Mouse (Mus musculus) neural tube, embryonic 13.5 days (tissue): ENCODE data around the gene Slc44a1. TPM values are rescaled to one million over a fixed set of nuclear protein-coding genes. Genes with fewer than 3 reads are reported as not detected.
A peak's percentile ranks its signal among the peaks of the same experiment; 100 is the strongest.

ENCODE experiments used
- ATAC-seq: fragments of 200-750 bp; cut with Nextera tagmentation; 2 replicates; pipeline ENCODE4 v1.8.0; 2017; ENCODE audit warnings: low read depth, mild to moderate bottlenecking, moderate TSS enrichment, moderate library complexity
- H3K27ac ChIP-seq: fragments of 300-500 bp; sonication (generic); replicated peaks from 2 replicates; pipeline ENCODE4 v1.5.1; 2015; ENCODE audit warnings: moderate library complexity, mild to moderate bottlenecking, inconsistent platforms
- H3K27me3 ChIP-seq: fragments of 300-500 bp; sonication (generic); 2 replicates; pipeline ENCODE4 v1.6.1; 2015; ENCODE audit warnings: mild to moderate bottlenecking, inconsistent platforms
- H3K36me3 ChIP-seq: fragments of 300-500 bp; sonication (generic); 2 replicates; pipeline ENCODE4 v1.6.1; 2015; ENCODE audit warnings: mild to moderate bottlenecking, inconsistent platforms
- H3K4me1 ChIP-seq: fragments of 300-500 bp; sonication (generic); replicated peaks from 2 replicates; pipeline ENCODE4 v1.6.1; 2015; ENCODE audit warnings: inconsistent platforms
- H3K4me2 ChIP-seq: fragments of 300-500 bp; sonication (generic); 2 replicates; pipeline ENCODE4 v1.6.1; 2015; ENCODE audit warnings: inconsistent platforms, mild to moderate bottlenecking, moderate library complexity
- H3K4me3 ChIP-seq: fragments of 300-500 bp; sonication (generic); 2 replicates; pipeline ENCODE4 v1.5.1; 2015; ENCODE audit warnings: mild to moderate bottlenecking, inconsistent platforms
- H3K9ac ChIP-seq: fragments of 300-500 bp; sonication (generic); 2 replicates; pipeline ENCODE4 v1.6.1; 2015; ENCODE audit warnings: moderate library complexity, mild to moderate bottlenecking, inconsistent platforms
- H3K9me3 ChIP-seq: fragments of 300-500 bp; sonication (generic); 2 replicates; pipeline ENCODE4 v1.6.1; 2016; ENCODE audit warnings: inconsistent platforms
- WGBS: fragments of 180-500 bp; shearing (Covaris S2); methylation state at CpG from one replicate; pipeline ENCODE4 v1.1.7; 2015; 5-methylcytosine and 5-hydroxymethylcytosine counted together
- polyA plus RNA-seq: library from polyadenylated mRNA; unstranded; fragments of >200 nt; fragmentation: Nextera tagmentation; extraction: Ambion mirVana; gene quantifications from 2 replicates; pipeline ENCODE4 v1.2.1, GENCODE M21; 2015

Gene Slc44a1
- polyA plus RNA-seq, 1 experiment from 2014 or later = 11.9 TPM

DNA sequence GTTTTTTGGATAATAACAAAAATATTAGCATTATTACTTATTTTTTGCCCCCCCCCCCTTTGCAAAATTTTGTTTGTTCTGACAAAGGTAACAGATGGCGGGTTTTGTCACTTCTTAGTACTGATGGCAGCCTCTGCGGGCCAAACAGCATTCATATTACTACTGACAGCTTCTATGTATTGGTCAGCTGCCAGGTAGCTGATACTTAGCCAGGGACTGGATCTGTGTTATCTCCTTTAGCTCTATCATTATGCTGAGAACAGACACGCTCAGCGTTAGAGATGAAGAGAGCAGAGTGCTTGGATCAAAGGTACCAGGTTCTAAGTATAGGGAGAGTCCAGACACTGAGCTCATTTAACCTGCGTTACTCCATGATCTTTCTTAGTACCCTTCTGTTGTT lies 48.6 kb downstream of the Slc44a1 start:
- WGBS = 92% methylated on average over 5 of the region's 5 CpGs
- no peaks in the 10 kb centered on the region for H3K36me3 ChIP-seq
- H3K9ac ChIP-seq = no peak overlapping the region
- peaks cover 8% of the 10 kb centered on the region; the same call in 1 of the 2 replicates for H3K4me1 ChIP-seq
- no peak for ATAC-seq
- H3K27ac ChIP-seq = no peak overlapping the region
- no peaks in the 10 kb centered on the region for H3K9me3 ChIP-seq
- H3K4me2 ChIP-seq = no peak overlapping the region
- no peaks in the 10 kb centered on the region for H3K27me3 ChIP-seq
- H3K4me3 ChIP-seq = no peak overlapping the region

GRCm38 (mm10) chr4:53490371-53490770 lies 50.2 kb downstream of the Slc44a1 start:
- no peak for ATAC-seq
- H3K4me2 ChIP-seq = no peak overlapping the region
- H3K4me1 ChIP-seq = peaks cover 8% of the 10 kb centered on the region; the same call in 1 of the 2 replicates
- H3K4me3 ChIP-seq = no peak overlapping the region
- 92% methylated on average over 7 of the region's 7 CpGs for WGBS
- no peak overlapping the region for H3K9ac ChIP-seq
- no peak overlapping the region for H3K27ac ChIP-seq
- no peaks in the 10 kb centered on the region for H3K36me3 ChIP-seq
- no peaks in the 10 kb centered on the region for H3K27me3 ChIP-seq
- no peaks in the 10 kb centered on the region for H3K9me3 ChIP-seq

DNA sequence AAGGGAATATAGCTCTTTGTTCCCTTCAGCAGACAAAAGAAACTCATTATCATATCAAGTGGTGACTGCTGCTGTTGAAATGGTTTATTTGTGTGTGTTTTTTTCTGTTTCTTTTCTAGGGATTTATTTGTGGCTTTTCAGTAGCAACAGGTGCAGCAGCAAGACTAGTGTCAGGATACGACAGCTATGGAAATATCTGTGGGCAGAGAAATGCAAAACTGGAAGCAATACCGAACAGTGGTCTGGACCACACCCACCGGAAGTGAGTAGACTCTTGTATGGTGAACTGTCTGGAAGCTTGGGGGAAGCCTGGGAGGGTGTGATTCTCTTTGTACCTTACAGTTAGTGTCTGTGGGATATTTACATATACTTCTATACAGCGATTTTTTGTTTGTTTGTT lies 51.1 kb downstream of the Slc44a1 start:
- Histone ChIP-seq H3K4me3 (no peak overlapping the region), H3K27ac (no peak overlapping the region), H3K4me1 (peaks cover 13% of the 10 kb centered on the region), H3K36me3 (no peaks in the 10 kb centered on the region), H3K4me2 (no peak overlapping the region), H3K27me3 (no peaks in the 10 kb centered on the region), H3K9me3 (no peaks in the 10 kb centered on the region), H3K9ac (no peak overlapping the region)
- 52% methylated on average over 4 of the region's 4 CpGs for WGBS
- no peak for ATAC-seq

DNA sequence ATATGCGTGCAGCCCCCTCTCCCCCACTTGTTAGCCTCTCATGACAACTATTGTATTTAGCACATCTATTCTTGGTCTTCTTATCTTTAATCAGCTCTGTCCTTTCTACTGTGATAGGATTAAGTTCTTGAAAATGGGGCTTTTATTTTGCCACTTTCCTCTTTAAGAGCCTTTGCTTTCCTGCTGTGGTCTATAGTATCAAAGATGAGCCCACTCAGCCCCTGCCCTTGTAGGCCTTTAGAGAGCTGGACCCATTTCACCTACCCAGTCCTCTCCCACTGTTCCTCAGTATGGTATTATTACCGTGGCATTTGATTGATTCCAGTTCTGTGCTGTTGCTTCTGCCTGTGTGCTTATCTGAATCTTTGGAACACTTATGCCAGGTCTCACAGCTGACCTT lies 55.4 kb downstream of the Slc44a1 start:
- no peak overlapping the region for H3K27ac ChIP-seq
- no peak for ATAC-seq
- no peak overlapping the region for H3K9ac ChIP-seq
- no peaks in the 10 kb centered on the region for H3K27me3 ChIP-seq
- H3K4me2 ChIP-seq = no peak overlapping the region
- peaks cover 13% of the 10 kb centered on the region for H3K4me1 ChIP-seq
- no peaks in the 10 kb centered on the region for H3K36me3 ChIP-seq
- 75% methylated on average over 2 of the region's 2 CpGs for WGBS
- no peaks in the 10 kb centered on the region for H3K9me3 ChIP-seq
- H3K4me3 ChIP-seq = no peak overlapping the region

GRCm38 (mm10) chr4:53502764-53503163 lies 62.6 kb downstream of the Slc44a1 start:
- Histone ChIP-seq H3K27me3 (no peaks in the 10 kb centered on the region), H3K4me1 (no peaks in the 10 kb centered on the region), H3K36me3 (no peaks in the 10 kb centered on the region), H3K9ac (no peak overlapping the region), H3K4me2 (no peak overlapping the region), H3K4me3 (no peak overlapping the region), H3K27ac (no peak overlapping the region), H3K9me3 (no peaks in the 10 kb centered on the region)
- WGBS = 91% methylated on average over 2 of the region's 2 CpGs
- ATAC-seq = no peak

DNA sequence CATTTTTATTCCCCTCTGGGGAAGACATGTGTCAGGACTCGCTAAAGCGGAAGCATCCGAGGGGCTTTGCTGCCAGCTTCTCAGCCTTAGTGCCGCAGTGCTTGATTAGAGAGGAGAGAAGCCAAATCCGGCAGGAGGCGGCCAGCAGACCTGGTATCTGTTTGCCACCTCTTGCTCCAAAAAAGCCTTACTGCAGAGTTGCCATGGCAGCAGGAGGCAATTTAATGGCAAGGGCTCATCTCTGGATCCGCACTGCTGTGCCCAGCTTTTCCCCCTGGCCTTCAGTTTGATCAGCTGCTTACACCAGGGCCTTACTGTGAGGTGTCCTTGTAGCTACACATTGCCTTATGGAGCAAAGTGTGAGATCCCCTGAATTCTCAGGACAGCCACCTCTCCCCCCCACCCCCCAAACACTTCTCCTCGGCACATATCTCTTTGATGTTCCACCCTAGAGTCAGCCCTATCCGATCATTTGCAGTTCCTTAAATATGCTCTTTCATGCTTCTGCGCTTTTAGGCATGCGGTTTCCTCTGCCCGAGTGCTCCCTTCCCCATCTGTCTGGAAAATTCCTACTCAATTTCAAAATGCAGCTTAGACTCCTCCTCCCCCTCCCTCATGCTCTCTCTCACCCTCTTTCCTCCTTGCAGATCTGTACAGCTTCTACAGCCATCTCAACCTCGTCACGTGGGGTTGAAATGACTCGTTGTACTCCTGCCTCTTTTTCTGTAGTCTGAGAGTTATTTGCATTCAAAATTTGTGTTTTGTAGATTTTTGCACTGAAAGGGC lies 72.1 kb downstream of the Slc44a1 start:
- Histone ChIP-seq H3K4me1 (peaks cover 38% of the 10 kb centered on the region), H3K36me3 (no peaks in the 10 kb centered on the region), H3K4me2 (peak overlapping the region; percentile 28; the same call in 1 of the 2 replicates), H3K27ac (peak overlapping the region; percentile 81), H3K9ac (peak overlapping the region; percentile 44; the same call in 1 of the 2 replicates), H3K27me3 (no peaks in the 10 kb centered on the region), H3K4me3 (no peak overlapping the region), H3K9me3 (no peaks in the 10 kb centered on the region)
- WGBS = 33% methylated on average over 15 of the region's 15 CpGs
- ATAC-seq = peak; percentile 85

DNA sequence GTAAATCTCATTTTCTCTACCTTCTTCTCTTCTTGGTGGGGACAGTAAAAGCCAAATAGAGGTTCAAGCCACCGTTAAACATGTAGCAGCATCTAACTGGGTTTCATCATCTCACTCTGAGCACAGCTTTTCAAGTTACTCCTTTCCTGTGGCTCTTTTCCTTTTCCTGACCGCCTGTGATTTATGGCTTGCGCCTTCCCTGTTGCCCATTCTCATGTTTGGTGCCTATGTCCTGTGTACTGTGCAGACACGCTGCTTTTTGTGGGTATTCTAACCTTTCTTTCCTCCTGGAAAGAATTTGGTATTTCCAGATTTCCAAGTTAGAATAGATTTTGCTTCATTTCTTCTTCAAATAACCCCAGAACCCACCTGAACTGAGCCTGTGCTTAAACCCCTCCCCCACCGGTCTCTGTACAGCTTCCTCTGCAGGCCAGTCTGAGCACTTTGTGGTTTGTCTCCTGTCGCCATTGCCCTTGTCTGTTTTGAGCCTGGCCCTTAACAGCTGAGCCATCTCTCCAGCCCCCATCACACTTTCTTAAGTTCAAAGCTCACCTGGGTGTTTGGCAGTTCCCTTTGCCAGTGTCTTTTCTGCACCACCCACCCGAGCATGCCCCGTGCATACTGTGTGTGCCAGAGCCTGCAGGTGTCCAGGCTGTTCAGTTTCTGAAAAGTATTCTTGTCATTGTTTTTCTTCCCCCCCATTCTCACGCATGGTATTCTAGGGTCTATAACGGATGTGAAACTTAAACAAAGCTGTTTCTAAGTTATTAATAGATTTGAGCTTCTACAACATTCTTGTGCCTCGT lies 73.3 kb downstream of the Slc44a1 start:
- Histone ChIP-seq H3K9ac (no peak overlapping the region), H3K27ac (peak overlapping the region; percentile 81), H3K4me2 (no peak overlapping the region), H3K36me3 (no peaks in the 10 kb centered on the region), H3K9me3 (no peaks in the 10 kb centered on the region), H3K27me3 (no peaks in the 10 kb centered on the region), H3K4me3 (no peak overlapping the region), H3K4me1 (peaks cover 38% of the 10 kb centered on the region)
- WGBS = 72% methylated on average over 11 of the region's 11 CpGs
- ATAC-seq = no peak

GRCm38 (mm10) chr4:53516011-53516532 lies 75.9 kb downstream of the Slc44a1 start:
- Histone ChIP-seq H3K9me3 (no peaks in the 10 kb centered on the region), H3K36me3 (no peaks in the 10 kb centered on the region), H3K4me3 (no peak overlapping the region), H3K27me3 (no peaks in the 10 kb centered on the region), H3K4me1 (peaks cover 38% of the 10 kb centered on the region), H3K27ac (peak overlapping the region; percentile 33; the same call in 1 of the 2 replicates), H3K4me2 (no peak overlapping the region), H3K9ac (no peak overlapping the region)
- 82% methylated on average over 6 of the region's 6 CpGs for WGBS
- ATAC-seq = no peak

- peaks cover 13% of the 10 kb centered on the region for H3K4me1 ChIP-seq
- H3K9ac ChIP-seq = no peak overlapping the region
- 96% methylated on average over 2 of the region's 2 CpGs for whole genome bisulfite sequencing
- H3K27me3 ChIP-seq = no peaks in the 10 kb centered on the region
- no peak for ATAC-seq
- no peaks in the 10 kb centered on the region for H3K9me3 ChIP-seq
- no peak overlapping the region for H3K4me3 ChIP-seq
- no peaks in the 10 kb centered on the region for H3K36me3 ChIP-seq
- H3K4me2 ChIP-seq = no peak overlapping the region
- no peak overlapping the region for H3K27ac ChIP-seq
These were observed 79.2 kb downstream of the Slc44a1 start for GRCm38 (mm10) chr4:53519429-53519828.

- Histone ChIP-seq H3K4me3 (no peak overlapping the region), H3K4me1 (peaks cover 4% of the 10 kb centered on the region; the same call in 1 of the 2 replicates), H3K4me2 (no peak overlapping the region), H3K36me3 (no peaks in the 10 kb centered on the region), H3K27ac (no peak overlapping the region), H3K27me3 (no peaks in the 10 kb centered on the region), H3K9ac (no peak overlapping the region), H3K9me3 (no peaks in the 10 kb centered on the region)
- no peak for ATAC-seq
- 73% methylated on average over 8 of the region's 8 CpGs for WGBS
These were observed 80.8 kb downstream of the Slc44a1 start for GRCm38 (mm10) chr4:53521028-53521427.

DNA sequence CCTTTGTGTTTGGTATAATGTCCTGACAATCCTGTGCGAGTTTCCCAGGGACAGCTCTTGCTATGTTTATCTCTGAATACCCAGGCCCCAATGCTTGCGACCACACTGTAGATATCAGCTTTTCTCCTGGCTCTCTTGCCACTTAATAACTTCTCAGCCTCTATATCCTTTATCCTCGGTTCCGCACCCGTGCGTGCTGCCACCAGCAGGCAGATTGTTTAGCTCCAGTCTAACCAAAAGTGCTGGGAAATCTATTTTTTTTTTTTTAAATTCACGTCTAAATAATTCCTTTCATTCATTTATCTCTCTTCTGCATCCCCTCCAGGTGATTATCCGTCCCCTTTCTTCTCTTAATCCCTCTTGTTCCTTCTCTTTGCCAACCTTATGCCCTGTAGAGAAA lies 82.4 kb downstream of the Slc44a1 start:
- no peak overlapping the region for H3K9ac ChIP-seq
- H3K4me2 ChIP-seq = no peak overlapping the region
- no peak for ATAC-seq
- no peak overlapping the region for H3K4me3 ChIP-seq
- no peaks in the 10 kb centered on the region for H3K27me3 ChIP-seq
- H3K9me3 ChIP-seq = no peaks in the 10 kb centered on the region
- 85% methylated on average over 8 of the region's 8 CpGs for WGBS
- H3K4me1 ChIP-seq = peaks cover 5% of the 10 kb centered on the region; the same call in 1 of the 2 replicates
- H3K36me3 ChIP-seq = no peaks in the 10 kb centered on the region
- no peak overlapping the region for H3K27ac ChIP-seq

GRCm38 (mm10) chr4:53525503-53525902 lies 85.3 kb downstream of the Slc44a1 start:
- Histone ChIP-seq H3K4me1 (peaks cover 5% of the 10 kb centered on the region; the same call in 1 of the 2 replicates), H3K4me2 (no peak overlapping the region), H3K36me3 (no peaks in the 10 kb centered on the region), H3K9me3 (no peaks in the 10 kb centered on the region), H3K27me3 (no peaks in the 10 kb centered on the region), H3K9ac (no peak overlapping the region), H3K4me3 (no peak overlapping the region), H3K27ac (no peak overlapping the region)
- no peak for ATAC-seq
- 94% methylated on average over 6 of the region's 6 CpGs for WGBS
